Mouse (Mus musculus) limb, embryonic 12.5 days (tissue): Measurements from ENCODE around the gene Ccdc106. TPM values are rescaled to one million over a fixed set of nuclear protein-coding genes. Genes with fewer than 3 reads are reported as not detected.
A peak's percentile ranks its signal among the peaks of the same experiment; 100 is the strongest.
"Not testable (repeated sequence)": the region's sequence is repeated elsewhere in the genome, so short reads cannot be mapped to it uniquely, and the experiment has no call there.

Source experiments
- ATAC-seq: fragments of 200-750 bp; cut with Nextera tagmentation; 2 replicates; pipeline ENCODE4 v1.8.0; 2017; ENCODE audit warnings: low read depth, moderate TSS enrichment; ENCODE audit not compliant: insufficient number of reproducible peaks, insufficient read depth, low FRiP score, low TSS enrichment
- H3K27ac ChIP-seq: fragments of 300-500 bp; sonication (generic); 2 replicates; pipeline ENCODE4 v1.5.1; 2016; ENCODE audit warnings: mild to moderate bottlenecking, moderate library complexity
- H3K27me3 ChIP-seq: fragments of 300-500 bp; sonication (generic); 2 replicates; pipeline ENCODE4 v1.6.1; 2016; ENCODE audit warnings: mild to moderate bottlenecking, moderate library complexity
- H3K36me3 ChIP-seq: fragments of 300-500 bp; sonication (generic); 2 replicates; pipeline ENCODE4 v1.6.1; 2016; ENCODE audit warnings: mild to moderate bottlenecking, moderate library complexity
- H3K4me1 ChIP-seq: fragments of 300-500 bp; sonication (generic); replicated peaks from 2 replicates; pipeline ENCODE4 v1.6.1; 2016
- H3K4me2 ChIP-seq: fragments of 300-500 bp; sonication (generic); 2 replicates; pipeline ENCODE4 v1.6.1; 2016; ENCODE audit warnings: mild to moderate bottlenecking, moderate library complexity
- H3K4me3 ChIP-seq: fragments of 300-500 bp; sonication (generic); replicated peaks from 2 replicates; pipeline ENCODE4 v1.5.1; 2016; ENCODE audit warnings: mild to moderate bottlenecking
- H3K9ac ChIP-seq: fragments of 300-500 bp; sonication (generic); replicated peaks from 2 replicates; pipeline ENCODE4 v1.6.1; 2016; ENCODE audit warnings: mild to moderate bottlenecking, moderate library complexity
- H3K9me3 ChIP-seq: fragments of 300-500 bp; sonication (generic); 2 replicates; pipeline ENCODE4 v1.6.1; 2016; ENCODE audit warnings: mild to moderate bottlenecking, moderate library complexity
- WGBS: fragments of 180-500 bp; shearing (Covaris S2); methylation state at CpG from one replicate; pipeline ENCODE4 v1.1.7; 2016; 5-methylcytosine and 5-hydroxymethylcytosine counted together
- polyA plus RNA-seq: library from polyadenylated mRNA; unstranded; fragments of >200 nt; fragmentation: Nextera tagmentation; extraction: Ambion mirVana; gene quantifications from 2 replicates; pipeline ENCODE4 v1.2.1, GENCODE M21; 2016

Gene Ccdc106
- polyA plus RNA-seq, 1 experiment from 2014 or later: 27.5 TPM

- peak; percentile 75 for ATAC-seq
- peaks cover 15% of the 10 kb centered on the region for H3K9me3 ChIP-seq
- WGBS: 5% methylated on average over 24 of the region's 26 CpGs
These were observed 24.1 kb upstream of the Ccdc106 start, which contains the start of gene Zfp579 for GRCm38 (mm10) chr7:4996003-4996895. Gene Zfp579 (minus strand): TSS chr7:4996158.

GRCm38 (mm10) chr7:4996934-4997333 lies 23.4 kb upstream of the Ccdc106 start:
- no peak for ATAC-seq
- Histone ChIP-seq H3K9me3 (0 out of 2 replicates have a peak, but pooled peaks cover 13% of the 10 kb centered on the region), H3K27ac (no peak overlapping the region), H3K4me3 (peak overlapping the region; percentile 59), H3K27me3 (peaks cover 33% of the 10 kb centered on the region), H3K4me2 (peak overlapping the region; percentile 83), H3K4me1 (peaks cover 25% of the 10 kb centered on the region), H3K36me3 (peaks cover 24% of the 10 kb centered on the region), H3K9ac (peak overlapping the region; percentile 74; the same call in 1 of the 2 replicates)
- 70% methylated on average over 8 of the region's 8 CpGs for WGBS

More at GRCm38 (mm10) chr7:4996003-4996895, 24.1 kb upstream of the Ccdc106 start, which contains the start of gene Zfp579:
- Histone ChIP-seq H3K4me3 (peak within 1 kb of the TSS; percentile 59), H3K36me3 (peaks cover 31% of the 10 kb centered on the region), H3K9ac (peak within 1 kb of the TSS; percentile 74), H3K4me1 (peaks cover 25% of the 10 kb centered on the region), H3K27me3 (peaks cover 33% of the 10 kb centered on the region), H3K27ac (0 out of 2 replicates have a peak within 1 kb of the TSS, but pooled peaks have one; percentile 45), H3K4me2 (peak within 1 kb of the TSS; percentile 83)

GRCm38 (mm10) chr7:4999876-5000275 lies 20.5 kb upstream of the Ccdc106 start:
- WGBS: 68% methylated on average over 2 of the region's 2 CpGs

GRCm38 (mm10) chr7:5002876-5003275 lies 17.5 kb upstream of the Ccdc106 start:
- not testable (repeated sequence) for H3K4me3 ChIP-seq, H3K9me3 ChIP-seq, H3K4me1 ChIP-seq, ATAC-seq, H3K9ac ChIP-seq, H3K4me2 ChIP-seq, H3K27ac ChIP-seq, H3K27me3 ChIP-seq
- 71% methylated on average over 8 of the region's 8 CpGs for WGBS
- peaks cover 18% of the 10 kb centered on the region for H3K36me3 ChIP-seq

More at GRCm38 (mm10) chr7:4999876-5000275, 20.5 kb upstream of the Ccdc106 start:
- Histone ChIP-seq H3K9ac (no peak overlapping the region), H3K9me3 (0 out of 2 replicates have a peak, but pooled peaks cover 6% of the 10 kb centered on the region), H3K27ac (no peak overlapping the region), H3K27me3 (peaks cover 5% of the 10 kb centered on the region), H3K4me2 (no peak overlapping the region), H3K4me3 (no peak overlapping the region), H3K36me3 (no peaks in the 10 kb centered on the region), H3K4me1 (peaks cover 13% of the 10 kb centered on the region)
- no peak for ATAC-seq

- Histone ChIP-seq H3K4me1 (no peaks in the 10 kb centered on the region), H3K4me2 (no peak overlapping the region), H3K9ac (no peak overlapping the region), H3K36me3 (peaks cover 72% of the 10 kb centered on the region), H3K27me3 (no peaks in the 10 kb centered on the region), H3K27ac (no peak overlapping the region), H3K4me3 (no peak overlapping the region), H3K9me3 (peaks cover 7% of the 10 kb centered on the region; the same call in 1 of the 2 replicates)
- WGBS: 95% methylated on average over 26 of the region's 26 CpGs
- ATAC-seq: no peak
These were observed 12.1 kb upstream of the Ccdc106 start for GRCm38 (mm10) chr7:5008229-5008628.

- H3K4me1 ChIP-seq: 0 out of 2 replicates have a peak, but pooled peaks cover 5% of the 10 kb centered on the region
These were observed 7.5 kb upstream of the Ccdc106 start for GRCm38 (mm10) chr7:5012681-5013513.

GRCm38 (mm10) chr7:5014251-5015117 lies 5.9 kb upstream of the Ccdc106 start, which contains the start of the genes Zfp524 and Fiz1:
Gene Zfp524 (plus strand): TSS chr7:5014415.
Gene Fiz1 (minus strand): TSS chr7:5014697.
- H3K9ac ChIP-seq: peak within 1 kb of the TSS; percentile 85
- peak; percentile 79 for ATAC-seq
- H3K27ac ChIP-seq: peak within 1 kb of the TSS; percentile 98
- WGBS: under 1% methylated on average over 42 of the region's 42 CpGs
- peak within 1 kb of the TSS; percentile 61 for H3K4me2 ChIP-seq
- no peaks in the 10 kb centered on the region for H3K27me3 ChIP-seq
- peaks cover 9% of the 10 kb centered on the region for H3K4me1 ChIP-seq
- peak within 1 kb of the TSS; percentile 66 for H3K4me3 ChIP-seq
- peaks cover 48% of the 10 kb centered on the region for H3K36me3 ChIP-seq
- H3K9me3 ChIP-seq: no peaks in the 10 kb centered on the region

More at GRCm38 (mm10) chr7:5012681-5013513, 7.5 kb upstream of the Ccdc106 start:
- peaks cover 7% of the 10 kb centered on the region; the same call in 1 of the 2 replicates for H3K9me3 ChIP-seq
- H3K4me2 ChIP-seq: peak overlapping the region; percentile 61
- no peak overlapping the region for H3K27ac ChIP-seq
- 0 out of 2 replicates have a peak overlapping the region, but pooled peaks have one; percentile 66 for H3K4me3 ChIP-seq
- H3K9ac ChIP-seq: no peak overlapping the region
- H3K36me3 ChIP-seq: peaks cover 63% of the 10 kb centered on the region
- no peak for ATAC-seq
- WGBS: 92% methylated on average over 27 of the region's 27 CpGs
- H3K27me3 ChIP-seq: no peaks in the 10 kb centered on the region

- H3K4me2 ChIP-seq: peak within 1 kb of the TSS; percentile 61
- H3K9me3 ChIP-seq: no peaks in the 10 kb centered on the region
- H3K27me3 ChIP-seq: no peaks in the 10 kb centered on the region
- peak within 1 kb of the TSS; percentile 98 for H3K27ac ChIP-seq
- peak within 1 kb of the TSS; percentile 85 for H3K9ac ChIP-seq
- H3K4me3 ChIP-seq: peak within 1 kb of the TSS; percentile 66
- ATAC-seq: peak; percentile 73
- peaks cover 11% of the 10 kb centered on the region for H3K4me1 ChIP-seq
- H3K36me3 ChIP-seq: peaks cover 39% of the 10 kb centered on the region
- under 1% methylated on average over 72 of the region's 76 CpGs for WGBS
These were observed 5.0 kb upstream of the Ccdc106 start, which contains the start of gene Gm44973 for GRCm38 (mm10) chr7:5015118-5016001. Gene Gm44973 (plus strand): TSS chr7:5015496.

GRCm38 (mm10) chr7:5016057-5016456 lies 4.3 kb upstream of the Ccdc106 start:
- H3K4me1 ChIP-seq: peaks cover 13% of the 10 kb centered on the region
- no peak for ATAC-seq

More at GRCm38 (mm10) chr7:5016057-5016456, 4.3 kb upstream of the Ccdc106 start:
- H3K4me2 ChIP-seq: peak overlapping the region; percentile 61
- peak overlapping the region; percentile 66 for H3K4me3 ChIP-seq
- no peaks in the 10 kb centered on the region for H3K9me3 ChIP-seq
- H3K9ac ChIP-seq: peak overlapping the region; percentile 64; the same call in 1 of the 2 replicates
- peaks cover 32% of the 10 kb centered on the region for H3K36me3 ChIP-seq
- peak overlapping the region; percentile 98 for H3K27ac ChIP-seq
- 69% methylated on average over 3 of the region's 3 CpGs for WGBS
- no peaks in the 10 kb centered on the region for H3K27me3 ChIP-seq
